Mouse (Mus musculus): ENCODE measurements at regions not wholly inside any gene's neighbourhood (a gene's known extent, or its start where the extent isn't known, plus 50 kb on each side); places are given as distances from the start of the nearest gene placed in this dataset.

DNA sequence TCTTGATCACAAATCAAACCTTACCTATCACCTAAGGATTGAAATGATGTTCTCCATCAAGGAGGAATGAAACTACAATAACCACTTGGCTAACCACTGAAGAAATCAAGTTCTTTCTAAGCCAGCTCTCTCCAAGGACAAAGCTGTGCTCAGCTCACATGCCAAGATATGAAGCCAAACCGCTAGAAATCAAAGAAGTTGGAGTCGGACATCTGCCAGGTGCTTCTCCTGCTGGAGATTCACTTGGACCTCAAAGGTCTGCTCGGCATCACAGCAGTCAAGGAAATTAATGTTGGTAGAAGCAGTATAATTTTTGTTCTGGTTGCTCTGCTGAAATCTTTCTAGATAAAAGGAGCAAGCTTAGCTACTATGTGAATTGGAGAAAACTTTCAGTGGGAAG is 850.5 kb downstream of the Diaph3 start:
- no peak for DNase-seq (ENCODE audit: low read depth, low spot score)
- Histone ChIP-seq H3K4me1 (ENCODE audit: control insufficient read depth in 1 of 2, insufficient read depth in 2 of 2, low read length in 2 of 2) (0 out of 4 replicates have a peak, but pooled peaks cover 0 to 6% of the 10 kb centered on the region in 2 experiments), H3K9ac (ENCODE audit: control insufficient read depth, low read depth, low read length, poor library complexity, severe bottlenecking) (no peak overlapping the region), H3K4me3 (ENCODE audit: control insufficient read depth in 1 of 2, insufficient read depth in 1 of 2, low read depth in 2 of 2, low read length in 2 of 2) (no peak overlapping the region), H3K79me2 (ENCODE audit: control insufficient read depth, insufficient read depth, low read length, poor library complexity) (no peaks in the 10 kb centered on the region), H3K9me3 (replicated peaks; ENCODE audit: insufficient read depth, low read length) (no peaks in the 10 kb centered on the region), H3K27ac (ENCODE audit: control insufficient read depth, low read depth, low read length) (no peak overlapping the region), H3K36me3 (ENCODE audit: control insufficient read depth in 1 of 2, insufficient read depth in 2 of 2, low read length in 2 of 2) (peaks cover 0 to 5% of the 10 kb centered on the region in 2 experiments; a peak in 2 of 4 replicates), H3K27me3 (ENCODE audit: control insufficient read depth in 1 of 2, insufficient read depth in 2 of 2, low read length in 2 of 2) (no peaks in the 10 kb centered on the region)
- TF ChIP-seq TAL1 (IDR thresholded peaks at IDR 0.05; ENCODE audit: low read length), result no peak
- TF ChIP-seq MXI1 (IDR thresholded peaks at IDR 0.05; ENCODE audit: low read depth, low read length), result no peak
- TF ChIP-seq GATA1 (IDR thresholded peaks at IDR 0.05; ENCODE audit: low read depth, low read length), result no peak

DNA sequence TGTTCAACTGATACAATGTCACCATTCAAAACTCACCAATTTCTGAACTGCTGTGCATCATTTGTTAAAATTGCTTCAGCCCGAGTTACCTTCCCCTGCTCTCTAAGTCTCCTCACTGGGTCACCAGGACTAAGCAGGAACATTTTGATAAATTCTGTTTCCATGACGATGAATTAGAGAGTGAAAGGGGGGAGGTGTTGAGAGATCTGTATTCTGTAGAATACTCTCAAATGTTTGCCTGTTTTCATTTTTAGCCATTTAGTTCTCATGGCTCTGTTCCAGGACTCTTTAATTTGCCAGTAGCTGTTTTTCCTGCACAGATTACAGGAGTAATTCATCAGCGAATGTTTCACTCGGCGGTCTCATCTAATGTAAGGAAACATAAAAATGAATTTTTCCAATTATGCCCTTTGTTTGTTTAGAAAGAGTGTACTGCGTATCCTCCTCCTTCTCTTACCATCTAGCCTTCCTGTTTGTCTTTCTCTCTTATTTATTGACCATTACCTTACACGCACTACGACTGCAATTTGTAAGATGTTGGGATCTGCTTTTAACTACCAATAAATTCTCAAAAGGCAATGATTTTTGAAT is 879.3 kb downstream of the Diaph3 start:
- TF ChIP-seq POLR2A (IDR thresholded peaks at IDR 0.05; ENCODE audit: control insufficient read depth in 1 of 2, insufficient read depth in 1 of 2, low read depth in 1 of 2, low read length in 2 of 2, poor library complexity in 1 of 2), result no peak
- TF ChIP-seq HCFC1 (IDR thresholded peaks at IDR 0.05; ENCODE audit: low read depth, low read length), result no peak
- no peak for TF ChIP-seq GABPA (IDR thresholded peaks at IDR 0.05; ENCODE audit: low read depth, low read length)
- no peak for TF ChIP-seq ZNF384 (IDR thresholded peaks at IDR 0.05; ENCODE audit: low read depth, low read length)
- no peak for TF ChIP-seq MYB (IDR thresholded peaks at IDR 0.05; ENCODE audit: low read depth, low read length)
- no peak for TF ChIP-seq E2F4 (IDR thresholded peaks at IDR 0.05; ENCODE audit: borderline replicate concordance, low read depth, low read length)
- TF ChIP-seq MEF2A (IDR thresholded peaks at IDR 0.05; ENCODE audit: extremely low read depth, insufficient replicate concordance, low read depth, low read length, poor library complexity, severe bottlenecking), result no peak
- no peak for TF ChIP-seq ELF1 (IDR thresholded peaks at IDR 0.05; ENCODE audit: low read depth, low read length)
- TF ChIP-seq USF1 (IDR thresholded peaks at IDR 0.05; ENCODE audit: low read depth, low read length), result no peak
- DNase-seq (ENCODE audit: low read depth, low spot score), result no peak
- Histone ChIP-seq H3K9me3 (replicated peaks; ENCODE audit: insufficient read depth, low read length) (no peaks in the 10 kb centered on the region), H3K9ac (ENCODE audit: control insufficient read depth, low read depth, low read length, poor library complexity, severe bottlenecking) (no peak overlapping the region), H3K79me2 (ENCODE audit: control insufficient read depth, insufficient read depth, low read length, poor library complexity) (no peaks in the 10 kb centered on the region), H3K27ac (ENCODE audit: control insufficient read depth, low read depth, low read length) (no peak overlapping the region), H3K4me1 (ENCODE audit: control insufficient read depth in 1 of 2, insufficient read depth in 2 of 2, low read length in 2 of 2) (no peaks in the 10 kb centered on the region), H3K27me3 (ENCODE audit: control insufficient read depth in 1 of 2, insufficient read depth in 2 of 2, low read length in 2 of 2) (no peaks in the 10 kb centered on the region), H3K36me3 (ENCODE audit: control insufficient read depth in 1 of 2, insufficient read depth in 2 of 2, low read length in 2 of 2) (no peaks in the 10 kb centered on the region), H3K4me3 (ENCODE audit: control insufficient read depth in 1 of 2, insufficient read depth in 1 of 2, low read depth in 2 of 2, low read length in 2 of 2) (no peak overlapping the region)

DNA sequence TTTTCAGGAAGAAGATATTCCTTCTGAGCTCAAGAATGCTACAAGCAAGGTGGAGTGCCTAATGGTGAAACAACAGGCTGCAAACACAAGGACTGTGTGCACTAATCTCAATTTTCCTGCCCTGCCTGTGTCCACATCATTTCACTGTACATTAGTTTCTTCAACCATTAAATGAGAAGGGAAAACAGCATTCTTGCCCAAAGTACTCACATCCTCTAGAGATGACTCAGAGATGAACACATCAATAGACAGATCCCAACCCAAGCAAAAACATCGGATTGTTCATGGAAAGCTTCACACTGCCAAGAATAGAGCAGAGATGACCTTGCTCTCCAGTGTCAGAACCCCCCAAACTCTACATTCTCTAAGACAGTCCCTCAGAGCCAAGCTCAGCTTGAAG is 886.8 kb downstream of the Diaph3 start:
- Histone ChIP-seq H3K36me3 (ENCODE audit: control insufficient read depth in 1 of 2, insufficient read depth in 2 of 2, low read length in 2 of 2) (peaks cover 0 to 10% of the 10 kb centered on the region in 2 experiments; a peak in 2 of 4 replicates), H3K9ac (ENCODE audit: control insufficient read depth, low read depth, low read length, poor library complexity, severe bottlenecking) (no peak overlapping the region), H3K9me3 (replicated peaks; ENCODE audit: insufficient read depth, low read length) (no peaks in the 10 kb centered on the region), H3K27me3 (ENCODE audit: control insufficient read depth in 1 of 2, insufficient read depth in 2 of 2, low read length in 2 of 2) (no peaks in the 10 kb centered on the region), H3K79me2 (ENCODE audit: control insufficient read depth, insufficient read depth, low read length, poor library complexity) (no peaks in the 10 kb centered on the region), H3K4me3 (ENCODE audit: control insufficient read depth in 1 of 2, insufficient read depth in 1 of 2, low read depth in 2 of 2, low read length in 2 of 2) (no peak overlapping the region), H3K27ac (ENCODE audit: control insufficient read depth, low read depth, low read length) (no peak overlapping the region), H3K4me1 (ENCODE audit: control insufficient read depth in 1 of 2, insufficient read depth in 2 of 2, low read length in 2 of 2) (peaks cover 0 to 3% of the 10 kb centered on the region in 2 experiments; a peak in 1 of 4 replicates)
- no peak for DNase-seq (ENCODE audit: low read depth, low spot score)
- TF ChIP-seq ETS1 (IDR thresholded peaks at IDR 0.05; ENCODE audit: low read depth, low read length), result no peak
- no peak for TF ChIP-seq MYC (IDR thresholded peaks at IDR 0.05; ENCODE audit: low read depth, low read length)
- TF ChIP-seq ZKSCAN1 (IDR thresholded peaks at IDR 0.05; ENCODE audit: low read depth, low read length), result no peak
- no peak for TF ChIP-seq UBTF (IDR thresholded peaks at IDR 0.05; ENCODE audit: borderline replicate concordance, insufficient read depth, low read depth, low read length)
- TF ChIP-seq NELFE (IDR thresholded peaks at IDR 0.05; ENCODE audit: low read depth, low read length), result no peak
- TF ChIP-seq E2F4 (IDR thresholded peaks at IDR 0.05; ENCODE audit: borderline replicate concordance, low read depth, low read length), result no peak
- TF ChIP-seq MAFK (IDR thresholded peaks at IDR 0.05; ENCODE audit: borderline replicate concordance, low read depth, low read length), result no peak
- TF ChIP-seq POLR2A (IDR thresholded peaks at IDR 0.05; ENCODE audit: control insufficient read depth in 1 of 2, insufficient read depth in 1 of 2, low read depth in 1 of 2, low read length in 2 of 2, poor library complexity in 1 of 2), result no peak
- TF ChIP-seq HCFC1 (IDR thresholded peaks at IDR 0.05; ENCODE audit: low read depth, low read length), result no peak
- no peak for TF ChIP-seq MAZ (IDR thresholded peaks at IDR 0.05; ENCODE audit: low read depth, low read length)
- TF ChIP-seq MAX (IDR thresholded peaks at IDR 0.05; ENCODE audit: low read length), result no peak

All from MEL (cell line).